Mouse (Mus musculus) ES-Bruce4 (cell line): Measurements from ENCODE around the gene Crlf3. TPM values are rescaled to one million over a fixed set of nuclear protein-coding genes. Genes with fewer than 3 reads are reported as not detected.

ENCODE experiments used
- H3K27ac ChIP-seq: 2 replicates; pipeline ENCODE4 v1.5.1; 2012; ENCODE audit warnings: low read length, inconsistent platforms; ENCODE audit not compliant: insufficient read depth
- H3K27me3 ChIP-seq: 2 replicates; pipeline ENCODE4 v1.6.1; 2012; ENCODE audit warnings: mild to moderate bottlenecking, low read length, inconsistent platforms; ENCODE audit not compliant: control insufficient read depth, poor library complexity, insufficient read depth, severe bottlenecking
- H3K36me3 ChIP-seq: 2 replicates; pipeline ENCODE4 v1.6.1; 2012; ENCODE audit warnings: inconsistent platforms, mild to moderate bottlenecking, low read length, moderate library complexity; ENCODE audit not compliant: control insufficient read depth, poor library complexity, insufficient read depth, severe bottlenecking
- H3K4me1 ChIP-seq: one replicate; pipeline ENCODE4 v1.8.1; 2011; ENCODE audit warnings: low read length; ENCODE audit not compliant: control insufficient read depth, insufficient read depth
- H3K4me3 ChIP-seq: 2 replicates; pipeline ENCODE4 v1.5.1; 2011; ENCODE audit warnings: low read depth, mild to moderate bottlenecking, low read length
- H3K9ac ChIP-seq: 2 replicates; pipeline ENCODE4 v1.6.1; 2012; ENCODE audit warnings: low read depth, mild to moderate bottlenecking, inconsistent platforms; ENCODE audit not compliant: poor library complexity, severe bottlenecking
- H3K9me3 ChIP-seq: replicated peaks from 2 replicates; pipeline ENCODE4 v1.6.1; 2012; ENCODE audit warnings: mild to moderate bottlenecking, low read length, inconsistent platforms; ENCODE audit not compliant: control insufficient read depth, poor library complexity, insufficient read depth, severe bottlenecking
- CTCF ChIP-seq: IDR thresholded peaks from one replicate; pipeline ENCODE4 v1.8.1; 2011; ENCODE audit warnings: low read depth, low read length
- EP300 ChIP-seq: IDR thresholded peaks from 2 replicates; pipeline ENCODE4 v1.6.1; 2011; ENCODE audit warnings: low read depth, low read length; ENCODE audit not compliant: insufficient read depth
- POLR2A ChIP-seq: IDR thresholded peaks from one replicate; pipeline ENCODE4 v1.8.1; 2011; ENCODE audit warnings: low read length; ENCODE audit not compliant: insufficient read depth
- polyA plus RNA-seq: library from polyadenylated mRNA; stranded (reverse); fragments of >200 nt; gene quantifications from 2 replicates; pipeline ENCODE4 v1.2.4, GENCODE M21; 2011; ENCODE audit warnings: low read depth; ENCODE audit not compliant: missing spikeins, insufficient read depth, insufficient read length

Gene Crlf3
- polyA plus RNA-seq, 1 experiment = 59.1 TPM

DNA sequence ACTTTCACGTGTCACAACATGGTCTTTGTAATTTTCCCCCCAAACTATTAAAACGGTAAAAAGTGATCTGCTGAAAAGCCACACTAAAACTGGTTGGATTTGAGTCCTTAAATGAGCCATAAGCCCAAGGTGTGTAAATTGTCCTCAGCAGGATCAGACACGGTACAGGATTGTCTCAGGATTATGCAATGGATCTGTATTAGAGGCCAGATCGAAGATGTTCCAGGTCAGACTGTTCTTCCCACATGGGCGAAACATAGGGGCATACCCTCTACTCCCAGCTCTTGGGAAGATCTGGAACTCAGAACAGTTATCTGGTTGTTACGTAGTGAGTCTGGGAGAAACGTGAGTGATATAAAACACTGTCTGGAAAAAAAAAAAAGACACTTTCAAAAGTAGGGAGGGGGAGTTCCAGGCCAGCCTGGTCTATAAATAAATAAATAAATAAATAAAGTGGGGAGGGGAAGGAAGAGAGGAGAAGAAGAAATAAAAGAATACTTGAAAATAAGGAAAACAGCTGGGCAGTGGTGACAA, 1.1 kb upstream of the Crlf3 start:
- H3K4me3 ChIP-seq = no peak overlapping the region
- no peaks in the 10 kb centered on the region for H3K27me3 ChIP-seq
- H3K36me3 ChIP-seq = peaks cover 14% of the 10 kb centered on the region; the same call in 1 of the 2 replicates
- TF ChIP-seq EP300 (no peak), POLR2A (no peak), CTCF (no peak)
- H3K27ac ChIP-seq = peak overlapping the region; percentile 88; the same call in 1 of the 2 replicates
- peak overlapping the region; percentile 91 for H3K9ac ChIP-seq
- peaks cover 3% of the 10 kb centered on the region; the same call in 1 of the 2 replicates for H3K9me3 ChIP-seq
- no peaks in the 10 kb centered on the region for H3K4me1 ChIP-seq

DNA sequence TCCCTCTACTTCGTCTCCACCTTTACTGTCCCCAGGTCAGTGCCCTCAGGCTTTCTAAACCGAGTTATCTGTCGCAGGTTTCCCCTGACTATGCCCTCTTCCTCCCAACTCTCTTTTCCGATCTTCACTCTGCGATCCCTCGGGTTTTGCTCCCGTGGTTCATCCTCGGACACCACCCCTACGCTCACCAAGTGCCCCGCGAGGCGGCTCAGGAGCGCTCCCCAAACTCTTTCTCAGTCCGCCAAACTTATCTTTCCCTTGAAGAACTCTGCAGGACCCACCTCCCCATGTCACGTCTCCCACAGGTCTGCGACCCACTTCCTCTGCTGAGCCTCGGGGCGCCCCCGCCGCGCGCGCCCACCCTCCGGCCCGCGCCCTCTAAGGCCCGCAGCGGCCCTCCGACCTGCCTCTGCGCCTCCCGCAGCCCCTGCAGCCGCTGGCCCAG, 388 bp downstream of the Crlf3 start:
- H3K36me3 ChIP-seq = peaks cover 14% of the 10 kb centered on the region; the same call in 1 of the 2 replicates
- H3K4me3 ChIP-seq = peak overlapping the region; percentile 96
- H3K9me3 ChIP-seq = peaks cover 3% of the 10 kb centered on the region; the same call in 1 of the 2 replicates
- H3K27me3 ChIP-seq = no peaks in the 10 kb centered on the region
- peak overlapping the region; percentile 13 for H3K27ac ChIP-seq
- H3K4me1 ChIP-seq = no peaks in the 10 kb centered on the region
- TF ChIP-seq EP300 (no peak), CTCF (no peak), POLR2A (no peak)
- H3K9ac ChIP-seq = peak overlapping the region; percentile 91

DNA sequence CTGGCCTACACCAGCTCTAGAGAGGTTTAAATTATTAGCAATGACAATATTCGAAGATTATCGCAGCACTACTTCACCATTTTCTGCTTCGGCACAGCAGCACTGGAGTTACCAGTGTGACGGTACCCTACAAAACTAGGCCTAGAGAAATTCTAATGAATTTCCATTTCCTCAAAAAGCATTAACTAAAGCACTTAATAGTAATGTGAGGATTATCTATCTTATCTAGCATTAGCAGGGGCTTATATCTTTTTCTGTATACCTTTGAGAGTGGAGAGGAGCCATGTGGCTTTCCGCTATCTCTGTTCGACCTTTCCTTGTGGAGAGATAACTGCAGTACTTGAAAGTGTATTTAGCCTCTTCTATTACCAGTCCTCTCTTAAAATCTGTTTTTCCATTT, 1.0 kb downstream of the Crlf3 start:
- Histone ChIP-seq H3K36me3 (peaks cover 14% of the 10 kb centered on the region; the same call in 1 of the 2 replicates), H3K27ac (no peak overlapping the region), H3K4me1 (no peaks in the 10 kb centered on the region), H3K4me3 (peak overlapping the region; percentile 96), H3K27me3 (no peaks in the 10 kb centered on the region), H3K9me3 (peaks cover 3% of the 10 kb centered on the region; the same call in 1 of the 2 replicates), H3K9ac (peak overlapping the region; percentile 91)
- TF ChIP-seq EP300 (no peak), CTCF (no peak)

DNA sequence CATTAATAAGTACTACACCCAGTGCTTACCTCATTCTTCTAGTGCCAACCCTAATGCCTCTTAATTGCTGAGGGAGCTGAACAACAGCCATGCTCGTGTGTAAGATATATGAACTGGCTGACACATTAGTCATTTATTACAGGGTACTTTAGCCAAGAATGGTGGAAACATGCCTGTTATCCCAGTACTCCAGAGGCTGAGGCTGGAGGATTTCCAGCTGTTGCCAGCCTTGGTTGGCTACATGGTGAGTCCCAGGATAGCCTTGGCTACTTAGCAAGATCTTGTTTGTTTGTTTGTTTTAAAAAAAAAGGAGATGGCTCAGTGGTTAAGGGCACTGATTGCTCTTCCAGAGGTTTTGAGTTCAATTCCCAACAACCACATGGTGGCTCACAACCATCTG, 2.0 kb downstream of the Crlf3 start:
- H3K36me3 ChIP-seq = peaks cover 14% of the 10 kb centered on the region
- H3K9ac ChIP-seq = no peak overlapping the region; the same call in 1 of the 2 replicates
- peaks cover 3% of the 10 kb centered on the region; the same call in 1 of the 2 replicates for H3K9me3 ChIP-seq
- H3K27ac ChIP-seq = no peak overlapping the region
- no peaks in the 10 kb centered on the region for H3K4me1 ChIP-seq
- TF ChIP-seq POLR2A (no peak), EP300 (no peak), CTCF (no peak)
- no peak overlapping the region for H3K4me3 ChIP-seq
- H3K27me3 ChIP-seq = no peaks in the 10 kb centered on the region

DNA sequence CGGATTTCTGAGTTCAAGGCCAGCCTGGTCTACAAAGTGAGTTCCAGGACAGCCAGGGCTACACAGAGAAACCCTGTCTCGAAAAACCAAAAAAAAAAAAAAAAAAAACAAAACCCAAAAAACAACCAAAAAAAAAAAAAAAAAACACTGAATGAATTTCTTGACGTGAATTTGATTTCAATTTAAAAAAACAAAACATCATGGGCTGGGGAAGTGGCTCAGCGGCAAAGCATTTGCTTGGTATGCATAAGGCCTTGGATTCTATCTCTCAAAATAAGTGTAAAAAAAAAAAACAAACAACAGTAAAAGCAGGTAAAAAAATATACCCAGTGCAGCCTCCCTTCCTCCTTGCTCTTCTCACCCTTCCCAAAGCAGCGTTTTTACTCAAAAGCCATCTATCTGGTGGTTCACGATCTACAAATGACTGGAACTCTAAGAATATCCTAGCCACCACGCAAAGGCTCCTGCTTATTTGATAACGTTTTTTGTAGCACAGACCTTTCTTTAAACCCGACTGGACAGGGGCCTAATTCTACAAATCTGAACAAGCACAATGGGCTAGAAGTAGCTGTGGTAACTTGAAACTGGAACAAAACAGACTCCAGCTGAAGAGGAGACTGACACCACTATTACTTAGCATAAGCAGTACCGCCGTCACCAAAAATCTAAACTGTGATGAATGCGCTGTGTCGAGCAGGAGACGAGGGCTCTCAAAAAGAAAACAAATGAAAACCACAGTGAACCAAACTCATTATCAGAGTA, 2.8 kb downstream of the Crlf3 start:
- Histone ChIP-seq H3K27ac (no peak overlapping the region), H3K9me3 (no peaks in the 10 kb centered on the region), H3K36me3 (peaks cover 17% of the 10 kb centered on the region), H3K9ac (no peak overlapping the region; the same call in 1 of the 2 replicates), H3K4me3 (no peak overlapping the region), H3K27me3 (no peaks in the 10 kb centered on the region), H3K4me1 (no peaks in the 10 kb centered on the region)
- no peak for TF ChIP-seq POLR2A
- no peak for TF ChIP-seq EP300
- TF ChIP-seq CTCF = no peak

DNA sequence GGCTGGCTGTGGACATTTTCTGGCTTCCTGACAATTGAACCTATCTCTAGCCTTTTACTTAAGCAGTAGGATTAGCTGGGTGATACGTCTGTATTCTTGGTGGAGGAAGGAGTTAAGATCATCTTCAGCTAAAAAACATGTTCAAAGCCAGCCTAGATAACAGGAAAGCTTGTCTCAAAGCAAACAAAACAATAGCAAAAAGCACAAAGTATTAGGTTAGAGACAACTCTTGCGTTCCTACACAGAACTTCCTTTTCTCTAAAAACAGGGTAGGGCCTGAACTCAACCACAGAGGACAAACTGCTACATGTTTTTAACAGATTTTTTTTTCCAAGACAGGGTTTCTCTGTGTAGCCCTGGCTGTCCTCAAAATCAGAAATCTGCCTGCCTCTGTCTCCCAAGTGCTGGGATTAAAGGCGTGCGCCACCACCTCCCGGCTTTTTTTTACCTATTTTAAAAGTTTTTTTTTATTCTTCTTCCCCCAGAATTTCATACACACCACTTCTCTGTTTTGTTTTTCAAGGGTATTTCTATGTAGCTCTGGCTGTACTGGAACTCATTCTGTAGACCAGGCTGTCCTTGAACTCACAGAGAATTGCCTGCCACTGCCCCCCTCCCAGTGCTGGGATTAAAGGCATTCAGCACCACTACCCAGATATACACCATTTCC, 5.0 kb downstream of the Crlf3 start:
- TF ChIP-seq EP300 = no peak
- no peak for TF ChIP-seq CTCF
- no peak for TF ChIP-seq POLR2A
- H3K9me3 ChIP-seq = no peaks in the 10 kb centered on the region
- no peak overlapping the region for H3K27ac ChIP-seq
- no peak overlapping the region for H3K4me3 ChIP-seq
- no peaks in the 10 kb centered on the region for H3K27me3 ChIP-seq
- H3K4me1 ChIP-seq = no peaks in the 10 kb centered on the region
- peaks cover 17% of the 10 kb centered on the region for H3K36me3 ChIP-seq
- no peak overlapping the region for H3K9ac ChIP-seq
